Comparison of ENCODE assay signal across 13 mouse cellular contexts in genomic region chr2:172789260-172789659, GRCm38 (mm10).
DNase-seq lines count a peak whose midpoint lies in the region; ATAC-seq and TF ChIP-seq lines count a peak whose summit lies in the region.
"Had no signal": no experiment of that assay in that cellular context is flagged by ENCODE, and none has a peak within 500 bp of the region (broad histone marks: within the 10 kb centered on the region; RNA-seq: fewer than 3 reads in every experiment).

No protein-coding gene starts in this region.

- TF ChIP-seq CTCF in lung, adult 2 months (IDR thresholded peaks at IDR 0.05; ENCODE audit: insufficient read depth, low read length): no peak

- 18% methylated on average over 10 of the region's 10 CpGs for WGBS in lung, embryonic 15.5 days
- 15% methylated on average over 10 of the region's 10 CpGs for WGBS in lung, adult 2 months
- 24% methylated on average over 10 of the region's 10 CpGs for WGBS in embryonic facial prominence, embryonic 11.5 days
- 8% methylated on average over 10 of the region's 10 CpGs for whole genome bisulfite sequencing in forebrain, embryonic 13.5 days

- no peak overlapping the region for H3K27ac ChIP-seq in lung, embryonic 15.5 days
- H3K27ac ChIP-seq in embryonic facial prominence, embryonic 11.5 days (replicated peaks; ENCODE audit: low read depth, low read length): no peak overlapping the region
- no peak overlapping the region for H3K27ac ChIP-seq in forebrain, embryonic 13.5 days
- H3K27ac ChIP-seq: hindbrain, embryonic 12.5 days; kidney, postnatal 0 days had no signal

- H3K4me2 ChIP-seq in lung, embryonic 15.5 days: no peak overlapping the region
- H3K4me2 ChIP-seq in embryonic facial prominence, embryonic 11.5 days (ENCODE audit: low read depth, low read length): no peak overlapping the region; the same call in 1 of the 2 replicates
- peak overlapping the region; percentile 48 for H3K4me2 ChIP-seq in forebrain, embryonic 13.5 days
- H3K4me2 ChIP-seq: hindbrain, embryonic 12.5 days had no signal

- H3K4me1 ChIP-seq in lung, embryonic 15.5 days: peaks cover 14% of the 10 kb centered on the region
- H3K4me1 ChIP-seq in lung, adult 2 months (ENCODE audit: control insufficient read depth, insufficient read depth, low read length): peaks cover 4% of the 10 kb centered on the region; the same call in 1 of the 2 replicates
- H3K4me1 ChIP-seq in embryonic facial prominence, embryonic 11.5 days (ENCODE audit: control insufficient read depth, insufficient read depth, low read length): peaks cover 7% of the 10 kb centered on the region
- H3K4me1 ChIP-seq in forebrain, embryonic 13.5 days: peaks cover 23% of the 10 kb centered on the region
- H3K4me1 ChIP-seq: megakaryocyte, embryonic 14.5 days had no signal

- DNase-seq in lung, adult 2 months: no peak
- DNase-seq in embryonic facial prominence, embryonic 11.5 days (ENCODE audit: low spot score): no peak
- DNase-seq in retina, postnatal 1 day: peak; percentile 70
- DNase-seq in thymus, postnatal 14 days: no peak
- DNase-seq in heart, postnatal 14 days: no peak
- DNase-seq: adrenal gland, postnatal 25 days; heart, adult 18-20 months; liver had no signal

- intact Hi-C loops in heart, postnatal 14 days (cut with DNase I): no loop called here

- H3K4me3 ChIP-seq in lung, embryonic 15.5 days: no peak overlapping the region
- H3K4me3 ChIP-seq in lung, adult 2 months (replicated peaks; ENCODE audit: extremely low read depth, low read depth, low read length): no peak overlapping the region
- no peak overlapping the region for H3K4me3 ChIP-seq in embryonic facial prominence, embryonic 11.5 days (ENCODE audit: low read depth, low read length)
- H3K4me3 ChIP-seq in forebrain, embryonic 13.5 days: no peak overlapping the region
- H3K4me3 ChIP-seq: hindbrain, embryonic 12.5 days; megakaryocyte, embryonic 14.5 days had no signal

- peaks cover 50% of the 10 kb centered on the region for H3K27me3 ChIP-seq in lung, embryonic 15.5 days
- peaks cover 16% of the 10 kb centered on the region for H3K27me3 ChIP-seq in embryonic facial prominence, embryonic 11.5 days (ENCODE audit: control insufficient read depth, insufficient read depth, low read length)
- peaks cover 55% of the 10 kb centered on the region for H3K27me3 ChIP-seq in forebrain, embryonic 13.5 days

- no peak overlapping the region for H3K9ac ChIP-seq in lung, embryonic 15.5 days
- peak overlapping the region; percentile 13; the same call in 1 of the 2 replicates for H3K9ac ChIP-seq in embryonic facial prominence, embryonic 11.5 days (replicated peaks; ENCODE audit: low read length)
- H3K9ac ChIP-seq in forebrain, embryonic 13.5 days: peak overlapping the region; percentile 1
- H3K9ac ChIP-seq: hindbrain, embryonic 12.5 days had no signal

- 0 out of 2 replicates have a peak, but pooled peaks have one; percentile 36 for ATAC-seq in lung, embryonic 15.5 days (ENCODE audit: borderline replicate concordance, extremely low read depth, low FRiP score, low TSS enrichment)
- 0 out of 2 replicates have a peak, but pooled peaks have one; percentile 10 for ATAC-seq in embryonic facial prominence, embryonic 11.5 days (replicated peaks; ENCODE audit: insufficient number of reproducible peaks, low FRiP score, low TSS enrichment, low read depth)
- peak; percentile 73 for ATAC-seq in forebrain, embryonic 13.5 days

- H3K36me3 ChIP-seq in lung, embryonic 15.5 days: no peaks in the 10 kb centered on the region
- H3K36me3 ChIP-seq in embryonic facial prominence, embryonic 11.5 days (replicated peaks; ENCODE audit: control insufficient read depth, insufficient read depth, low read depth, low read length): no peaks in the 10 kb centered on the region
- no peaks in the 10 kb centered on the region for H3K36me3 ChIP-seq in forebrain, embryonic 13.5 days (ENCODE audit: poor library complexity, severe bottlenecking)
- H3K36me3 ChIP-seq: hindbrain, embryonic 12.5 days had no signal

- no peak for TF ChIP-seq POLR2A in lung, adult 2 months (IDR thresholded peaks at IDR 0.05; ENCODE audit: borderline replicate concordance, extremely low read depth, low read depth, low read length)

- H3K9me3 ChIP-seq in lung, embryonic 15.5 days: no peaks in the 10 kb centered on the region
- H3K9me3 ChIP-seq in embryonic facial prominence, embryonic 11.5 days (replicated peaks; ENCODE audit: control insufficient read depth, low read length): no peaks in the 10 kb centered on the region
- no peaks in the 10 kb centered on the region for H3K9me3 ChIP-seq in forebrain, embryonic 13.5 days (replicated peaks)
- H3K9me3 ChIP-seq: hindbrain, embryonic 12.5 days had no signal

Comparison
In these comparisons a context has a peak if more than half of its experiments do, and no peak if none do; other contexts are left out.
1. ATAC-seq: peak in every context shown above with its lines; median percentile 73 in forebrain, embryonic 13.5 days; 36 in lung, embryonic 15.5 days; 10 in embryonic facial prominence, embryonic 11.5 days.